Mouse (Mus musculus) spleen, postnatal 36 days (tissue): Measurements from ENCODE around the gene Slc16a10.

Source experiments
- DNase-seq, 2 experiments: peaks; one replicate each; pipeline ENCODE4 v3.0.0; 2022; ENCODE audit warnings: low spot score in 2 of 2, mixed read lengths in 1 of 2

The Slc16a10 gene

DNA sequence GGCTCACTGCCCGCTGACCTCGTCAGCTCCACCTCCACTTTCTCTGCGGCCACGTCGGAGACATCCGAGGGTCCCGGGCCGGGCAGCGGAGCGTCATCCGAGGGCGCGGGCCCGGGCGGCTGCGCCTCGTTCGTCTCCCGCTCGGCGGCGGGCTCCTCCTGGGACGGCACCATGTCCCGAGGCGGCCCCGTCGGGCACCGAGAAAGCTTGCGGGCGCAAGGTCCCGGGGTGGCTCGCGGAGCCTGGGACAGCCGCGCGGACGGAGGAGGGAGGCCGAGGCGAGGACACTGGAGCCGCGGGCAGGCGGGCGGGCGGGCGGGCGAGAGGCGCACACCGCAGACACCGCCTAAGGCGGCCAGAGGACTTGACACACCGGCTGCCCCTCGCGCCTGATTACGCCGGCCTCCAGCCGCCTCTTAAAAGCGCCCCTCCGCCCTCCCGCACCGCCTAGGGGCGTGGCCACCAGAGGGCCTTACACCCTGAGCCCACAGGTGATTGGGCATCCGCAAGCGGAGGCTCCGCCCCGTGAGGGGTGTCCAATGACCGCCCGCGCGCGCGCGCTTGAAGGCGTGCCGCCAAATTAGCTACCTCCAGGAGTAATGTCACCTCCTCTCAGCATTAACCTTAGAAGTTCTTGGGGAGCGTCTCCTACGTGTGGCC lies at the start of gene Slc16a10:
Slc16a10 (minus strand) TSS at position 395 of the 660 bp plus-strand sequence.
- DNase-seq: peak; percentile 98 to 99

DNA sequence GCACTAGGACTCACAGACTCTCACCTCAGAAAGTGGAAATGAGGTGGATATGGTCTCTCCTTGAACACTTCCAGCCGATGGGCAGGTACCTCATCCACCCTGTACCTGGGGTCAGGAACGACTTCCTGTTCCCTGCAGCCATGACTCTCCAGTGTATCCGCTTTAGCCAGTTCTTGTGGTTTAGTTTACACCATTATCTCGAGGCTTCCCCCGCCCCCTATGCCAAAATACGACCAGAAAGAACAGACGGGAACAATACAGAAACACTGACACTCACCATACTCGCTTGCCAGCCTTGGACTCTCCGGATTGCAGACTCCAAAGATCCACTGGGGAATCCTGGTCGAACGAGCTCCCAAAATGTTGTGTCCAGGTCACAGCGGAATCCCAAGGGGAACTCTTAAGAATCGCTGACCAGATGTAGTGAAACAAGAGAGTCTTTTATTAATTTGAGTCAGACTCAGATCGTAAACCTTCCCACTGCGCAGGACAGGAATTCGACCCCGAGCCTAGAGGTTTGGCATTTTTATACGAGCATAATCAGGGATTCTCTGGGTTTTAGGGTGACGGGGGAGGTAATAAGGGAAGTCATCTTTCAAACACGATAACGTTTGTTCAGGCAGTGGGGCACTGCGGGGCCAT lies 49.4 kb upstream of the Slc16a10 start:
- no peak for DNase-seq

DNA sequence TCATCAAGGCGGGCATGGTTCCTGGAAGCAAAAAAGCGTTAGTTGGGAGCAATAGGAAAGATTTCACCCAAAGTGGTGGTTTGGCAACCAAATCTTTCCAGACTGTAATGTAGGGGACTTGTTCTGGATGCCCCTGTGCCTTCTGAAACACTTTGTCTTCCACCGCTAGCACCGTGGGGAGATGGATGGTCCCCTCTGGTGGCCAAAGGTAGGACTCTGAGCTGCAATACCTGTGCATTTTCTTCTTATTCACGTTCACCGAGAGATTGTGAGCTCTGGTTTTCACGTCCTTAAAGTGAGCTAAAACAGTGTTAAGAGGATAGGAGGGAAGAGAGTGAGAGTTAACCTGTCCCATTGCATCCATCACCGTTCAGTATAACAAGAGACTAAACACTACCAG lies 48.8 kb upstream of the Slc16a10 start:
- DNase-seq: no peak

DNA sequence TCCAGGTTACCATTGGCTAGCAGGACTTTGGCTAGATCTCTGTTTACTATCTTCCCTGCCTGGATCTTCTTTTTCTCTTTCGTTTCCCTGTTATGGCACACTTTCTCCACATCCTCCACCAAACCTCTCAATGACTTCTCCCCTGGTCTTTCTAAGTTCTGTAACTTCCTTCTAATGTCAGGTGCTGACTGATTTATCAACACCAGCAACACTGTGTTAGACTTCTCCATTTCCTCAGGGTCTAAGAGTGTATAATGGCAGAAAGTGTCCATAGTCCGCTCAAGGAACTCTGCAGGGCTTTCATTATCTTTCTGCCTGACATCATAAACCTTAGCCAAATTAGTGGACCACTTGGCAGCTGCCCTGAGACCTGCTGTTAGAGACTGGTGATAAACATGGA lies 47.6 kb upstream of the Slc16a10 start:
- no peak for DNase-seq

DNA sequence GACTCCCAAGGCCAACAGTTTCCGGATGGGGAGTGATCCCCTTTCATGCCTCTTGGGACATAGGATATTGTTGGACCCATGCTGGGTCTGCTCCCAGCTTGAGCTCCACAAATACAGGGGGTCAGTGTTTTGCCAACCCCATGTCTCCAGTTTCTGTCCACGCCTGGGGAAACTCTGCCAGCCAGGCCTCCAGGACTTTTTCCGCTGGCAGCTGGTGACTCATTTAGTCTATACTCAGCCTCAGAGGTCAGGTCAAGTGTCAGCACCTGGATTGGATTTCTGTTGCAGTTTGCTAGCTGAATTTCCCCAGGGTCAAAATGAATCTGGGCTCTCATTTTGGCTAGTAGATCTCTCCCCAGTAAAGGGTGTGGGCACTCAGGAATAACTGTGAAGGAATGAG lies 46.8 kb upstream of the Slc16a10 start:
- DNase-seq: no peak

DNA sequence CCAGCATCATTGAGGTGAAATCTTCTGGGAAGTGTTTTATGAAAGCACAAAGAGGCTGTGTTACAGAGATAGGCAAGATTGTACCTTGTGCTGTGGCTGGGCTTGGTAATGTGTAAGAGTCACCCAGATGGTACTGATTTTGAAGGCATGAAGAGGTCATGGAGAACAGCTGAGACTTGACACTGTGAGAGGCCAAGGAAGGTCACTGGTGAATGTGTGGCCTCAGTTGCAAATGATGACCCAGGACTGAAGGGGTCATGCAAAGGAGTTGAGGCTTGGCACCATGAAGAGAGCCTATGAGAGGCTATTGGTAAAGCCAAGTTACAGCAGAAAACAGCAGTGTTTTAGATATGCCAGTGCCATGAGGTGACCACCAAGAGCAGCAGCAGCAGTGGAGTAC lies 43.9 kb upstream of the Slc16a10 start:
- no peak for DNase-seq

DNA sequence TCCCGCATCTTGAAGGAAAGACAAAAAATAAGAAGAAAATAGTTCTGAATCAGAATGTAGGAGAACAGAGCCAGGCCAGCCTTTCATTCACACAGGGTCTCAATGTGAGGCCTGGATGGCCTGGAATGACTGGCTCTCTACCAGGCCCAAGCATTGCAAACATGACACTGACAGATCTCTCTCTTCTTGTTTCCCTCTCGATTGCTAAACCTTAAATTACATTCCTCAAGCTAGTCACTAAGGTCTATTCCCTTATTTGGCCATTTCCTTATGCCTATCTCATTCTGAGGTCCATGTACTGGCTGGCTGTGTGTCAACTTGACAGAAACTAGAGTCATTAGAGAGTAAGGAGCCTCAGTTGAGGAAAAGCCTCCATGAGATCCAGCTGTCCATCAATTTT lies 38.0 kb upstream of the Slc16a10 start:
- no peak for DNase-seq

DNA sequence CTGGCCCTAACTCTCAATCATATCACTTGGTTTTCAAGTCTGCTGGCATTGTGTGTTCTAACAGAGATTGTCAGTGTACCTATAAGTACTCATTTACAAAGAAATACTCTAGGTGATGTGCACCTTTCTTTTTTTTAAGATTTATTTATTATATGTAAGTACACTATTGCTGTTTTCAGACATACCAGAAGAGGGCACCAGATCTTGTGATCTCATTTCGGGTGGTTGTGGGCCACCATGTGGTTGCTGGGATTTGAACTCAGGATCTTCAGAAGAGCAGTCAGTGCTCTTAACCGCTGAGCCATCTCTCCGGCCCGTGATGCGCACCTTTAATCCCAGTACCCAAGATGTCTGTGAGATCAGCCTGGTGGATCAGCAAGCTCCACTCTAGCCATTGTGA lies 37.1 kb upstream of the Slc16a10 start:
- no peak for DNase-seq

DNA sequence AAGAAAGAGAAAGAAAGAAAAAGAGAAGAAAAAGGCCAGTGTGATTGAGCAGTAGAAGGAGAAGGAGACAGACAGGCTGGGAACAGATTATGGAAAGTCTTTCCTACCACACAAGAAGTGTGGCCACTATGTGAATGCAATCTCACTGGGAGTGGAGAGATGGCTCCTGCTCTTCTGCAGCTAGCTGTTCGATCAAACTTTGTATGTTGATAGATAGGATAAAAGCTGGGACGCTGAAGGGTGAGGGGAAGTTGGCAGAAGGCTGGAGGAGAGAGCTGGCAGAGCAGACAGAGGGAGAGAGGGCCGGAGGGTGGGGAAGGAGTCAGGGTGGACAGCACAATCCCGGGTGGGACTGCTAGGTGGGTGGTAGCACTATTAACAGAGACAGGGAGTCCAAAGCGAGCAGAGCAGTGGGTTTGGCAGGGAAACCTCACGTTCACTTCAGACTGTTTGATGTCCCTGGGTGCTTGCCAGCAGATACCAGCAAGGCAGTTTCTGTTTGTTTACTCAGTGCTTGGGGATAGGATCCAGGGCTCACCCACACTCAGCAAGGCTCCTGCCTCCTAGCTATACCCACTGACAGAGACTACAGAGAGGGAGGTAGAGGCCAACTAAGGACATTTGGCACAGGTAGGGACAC lies 35.4 kb upstream of the Slc16a10 start:
- DNase-seq: peak; percentile 19 to 29

DNA sequence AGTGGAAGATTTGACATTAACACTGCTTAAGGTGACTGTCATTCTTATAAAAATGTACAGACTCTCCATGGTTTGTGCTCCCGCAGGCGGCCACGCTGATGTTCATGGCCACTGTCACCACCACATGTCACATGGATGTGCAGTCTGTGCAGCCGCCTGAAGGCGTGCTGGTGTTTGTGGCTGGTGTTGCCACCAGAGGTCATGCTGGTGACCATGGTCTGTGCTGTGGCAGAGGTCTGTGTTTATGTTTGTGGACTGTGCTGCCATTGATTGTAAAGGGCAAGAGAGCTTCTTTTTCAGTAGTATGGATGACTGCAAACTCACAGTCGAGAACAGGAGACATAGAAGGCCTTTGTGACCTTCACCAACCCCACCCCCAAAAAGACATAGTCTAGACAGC lies 30.1 kb upstream of the Slc16a10 start:
- no peak for DNase-seq

DNA sequence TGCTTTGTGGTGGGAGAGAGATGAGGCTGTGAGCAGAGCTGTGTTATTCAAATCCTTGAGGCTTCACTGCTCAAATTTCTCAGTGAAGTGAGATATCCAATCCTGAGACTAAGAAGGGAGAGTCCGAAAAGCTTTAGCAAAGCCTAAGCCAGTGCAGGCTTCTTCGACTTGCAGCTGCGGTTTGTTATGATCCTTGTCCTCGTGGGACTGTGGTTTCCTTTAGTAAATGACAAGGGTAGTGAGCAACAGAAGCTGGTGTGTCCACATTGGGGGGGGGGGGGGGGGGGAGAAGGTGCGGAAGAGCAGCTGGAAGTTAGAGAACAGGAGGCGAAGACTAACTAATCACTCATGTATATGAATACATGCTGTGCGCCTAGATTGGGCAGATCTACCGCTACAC lies 29.2 kb upstream of the Slc16a10 start:
- DNase-seq: no peak

DNA sequence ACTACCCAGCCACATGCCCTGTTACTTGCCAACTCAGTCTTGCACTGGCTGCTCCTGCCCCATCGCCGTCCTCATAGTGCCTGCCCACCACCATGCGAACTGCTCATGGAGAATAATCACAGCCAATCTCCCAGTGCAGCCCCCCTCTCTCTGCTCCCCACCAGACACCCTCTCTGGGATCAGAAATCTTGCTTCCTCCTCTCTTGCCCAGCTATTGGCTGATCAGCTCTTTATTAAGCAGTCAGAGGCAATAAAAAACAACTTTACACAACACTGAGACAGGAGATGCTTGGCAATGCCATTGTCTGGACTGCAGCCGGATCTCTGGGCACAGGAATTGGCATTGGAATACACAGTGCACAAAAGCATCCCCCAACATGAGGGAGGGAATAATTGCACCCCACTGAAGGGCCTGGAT lies 28.1 kb upstream of the Slc16a10 start:
- DNase-seq: no peak

DNA sequence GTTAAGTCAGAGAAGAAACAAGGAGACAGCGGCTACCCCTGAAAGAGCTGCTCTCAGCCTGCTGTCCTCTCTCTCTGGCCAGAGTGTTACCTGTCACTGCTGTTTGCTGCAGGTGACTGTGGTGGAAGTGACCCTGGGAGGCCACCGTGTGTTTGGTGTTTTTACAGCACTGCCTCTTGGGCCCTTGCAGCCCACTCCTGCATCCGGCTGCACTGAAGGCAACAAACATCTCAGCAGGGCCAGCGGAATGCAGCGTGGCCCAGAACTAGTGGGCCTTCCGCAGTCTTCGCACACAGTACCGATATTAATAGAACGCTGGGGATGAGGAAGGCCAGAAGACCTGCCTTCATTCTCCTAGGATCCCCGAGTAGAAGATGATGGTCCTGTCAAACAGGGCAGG lies 27.5 kb upstream of the Slc16a10 start:
- DNase-seq: no peak

DNA sequence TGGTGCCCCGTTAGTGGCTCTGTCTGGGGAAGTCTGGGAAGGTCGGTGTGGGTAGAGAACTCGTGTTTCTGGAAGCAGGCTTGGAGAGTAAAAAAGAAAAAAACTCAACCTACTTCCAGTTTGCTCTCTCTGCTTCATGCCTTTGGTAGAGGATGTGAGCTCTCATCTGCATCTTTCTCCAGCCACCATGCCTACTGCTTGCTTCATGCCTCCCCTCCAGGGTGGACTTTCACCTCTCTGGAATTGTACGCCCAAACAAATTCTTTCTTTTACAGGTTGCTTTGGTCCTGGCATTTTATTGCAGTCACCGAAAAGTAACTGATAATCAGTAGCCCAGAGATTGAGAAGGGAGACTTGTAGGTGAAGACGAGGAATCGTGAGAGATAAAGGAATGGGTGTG lies 27.0 kb upstream of the Slc16a10 start:
- DNase-seq: no peak

DNA sequence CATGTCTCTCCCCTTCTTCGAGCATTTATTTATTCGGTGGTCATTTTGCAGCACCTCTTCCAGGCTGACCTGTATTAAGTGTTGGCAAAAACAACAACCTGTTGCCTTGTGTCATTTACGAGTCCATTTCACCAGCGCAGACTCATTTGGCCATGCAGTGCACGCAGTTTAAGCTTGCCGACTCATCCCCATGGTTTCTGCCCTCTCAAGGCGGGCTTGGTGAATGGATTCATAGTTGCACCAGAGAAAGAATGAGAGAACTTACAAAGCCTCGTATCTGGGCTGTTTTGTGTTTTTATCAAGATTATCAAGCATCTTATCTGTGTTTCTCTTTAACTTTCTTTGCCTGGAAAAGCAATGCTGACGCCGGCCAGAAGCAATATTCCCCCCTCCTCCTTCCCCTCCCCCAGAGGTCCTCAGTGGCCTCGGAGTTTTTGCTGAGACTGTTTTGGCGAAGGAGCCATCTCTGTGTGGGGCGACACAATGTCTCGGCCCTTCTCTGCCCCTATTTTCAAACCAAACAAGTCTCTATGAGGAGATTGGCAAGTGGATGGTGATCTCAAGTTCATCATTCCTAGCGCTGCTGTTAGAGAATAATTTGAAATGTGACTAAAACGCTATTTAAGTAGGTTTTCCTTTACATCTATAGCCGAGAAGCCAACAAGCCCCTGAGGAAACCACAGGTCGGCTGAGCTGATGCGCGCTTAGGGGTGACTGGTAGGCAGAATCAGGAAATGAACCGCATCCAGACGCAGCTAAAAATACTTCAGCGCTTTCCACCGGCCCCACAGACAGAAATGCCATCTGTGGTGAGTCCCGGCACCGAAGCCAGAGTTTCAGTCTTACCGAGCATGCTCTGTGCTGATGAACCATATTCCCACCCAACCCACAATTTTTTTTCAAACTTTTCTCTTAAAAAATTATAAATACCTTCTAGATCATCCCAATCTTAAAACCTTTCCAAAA lies 22.6 kb upstream of the Slc16a10 start:
- peak; percentile 57 to 61 for DNase-seq

DNA sequence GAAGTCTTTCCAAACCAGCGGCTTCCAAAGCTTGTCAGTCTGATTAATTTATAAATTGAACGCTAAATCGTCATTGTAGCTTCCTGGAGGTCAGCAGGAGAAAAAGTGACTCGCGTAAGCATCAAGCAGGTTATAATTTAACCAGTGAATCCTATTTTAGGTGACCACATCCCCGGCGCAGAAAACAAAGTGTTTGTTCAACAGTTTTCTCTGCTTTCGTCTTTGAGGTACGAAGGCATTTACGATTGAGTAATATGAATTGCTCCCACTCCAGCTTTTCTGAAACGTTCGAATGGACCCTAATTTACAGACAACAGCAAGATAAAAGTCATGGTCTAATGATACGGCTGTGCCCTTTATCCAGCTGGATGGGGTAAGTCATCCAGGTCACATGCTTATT lies 21.9 kb upstream of the Slc16a10 start:
- no peak for DNase-seq

DNA sequence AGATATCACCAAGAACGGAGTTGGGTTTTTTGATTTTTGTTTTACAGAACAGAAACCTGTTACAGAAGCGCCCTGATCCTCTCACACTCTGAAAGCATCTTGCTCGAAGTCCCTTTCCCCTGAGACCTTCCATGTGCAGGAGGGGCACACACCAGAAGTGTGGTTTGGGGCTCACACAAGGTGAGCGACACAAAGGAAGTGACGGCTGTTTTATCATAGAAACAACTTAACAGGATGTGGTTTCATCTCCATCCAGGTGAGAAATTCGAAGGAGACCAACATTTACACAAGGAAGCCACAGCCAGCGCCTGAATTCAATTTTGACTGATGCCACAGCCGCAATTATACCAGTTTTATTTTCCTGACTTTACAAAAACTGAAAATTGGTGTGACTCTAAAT lies 21.3 kb upstream of the Slc16a10 start:
- peak; percentile 77 to 78 for DNase-seq

DNA sequence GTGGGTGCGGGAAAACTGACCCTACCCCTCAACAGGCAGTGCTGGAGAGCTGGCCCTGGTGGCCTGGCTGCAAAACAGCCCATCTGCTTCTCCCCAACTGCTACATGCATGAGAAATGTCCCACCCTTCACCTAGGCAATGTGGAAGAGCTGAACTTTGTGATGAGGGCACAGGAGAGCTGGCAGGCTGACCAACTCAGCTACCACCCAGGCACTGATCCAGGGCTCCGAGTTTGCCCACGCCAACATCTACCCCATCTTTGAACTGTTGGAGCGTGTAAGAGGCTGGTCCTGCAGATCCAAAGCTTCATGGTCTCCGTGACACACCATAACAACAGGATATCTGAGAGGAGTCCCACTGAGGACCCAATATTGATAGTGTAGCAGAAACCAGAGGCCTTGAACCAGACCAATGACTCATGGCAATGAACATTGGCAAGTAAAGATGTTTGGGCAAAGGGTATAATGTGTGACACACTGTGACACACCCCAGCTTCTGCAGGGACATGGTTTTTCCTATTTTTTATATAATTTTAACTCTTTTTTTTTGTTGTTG lies 19.7 kb upstream of the Slc16a10 start:
- DNase-seq: no peak

DNA sequence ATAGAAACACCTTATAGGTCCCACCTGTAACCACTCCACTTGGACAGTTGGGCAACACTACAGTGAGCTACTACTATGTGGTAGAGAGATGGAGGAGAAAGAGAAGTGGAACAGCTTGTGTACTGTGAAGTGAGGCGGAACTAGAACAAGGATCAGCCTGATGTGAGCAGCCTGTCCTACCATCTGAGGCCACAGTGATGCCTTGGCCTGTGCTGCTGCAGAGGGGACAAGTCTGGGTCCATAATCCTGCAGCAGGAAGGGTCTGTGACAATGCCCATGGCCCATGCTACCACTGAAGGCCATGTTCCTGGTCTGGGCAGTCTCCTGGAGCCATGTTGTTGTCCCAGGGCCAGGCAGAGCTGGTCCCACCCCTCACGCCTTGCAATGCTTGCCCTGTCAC lies 19.2 kb upstream of the Slc16a10 start:
- peak in 1 of 2 experiments; percentile 31 for DNase-seq

DNA sequence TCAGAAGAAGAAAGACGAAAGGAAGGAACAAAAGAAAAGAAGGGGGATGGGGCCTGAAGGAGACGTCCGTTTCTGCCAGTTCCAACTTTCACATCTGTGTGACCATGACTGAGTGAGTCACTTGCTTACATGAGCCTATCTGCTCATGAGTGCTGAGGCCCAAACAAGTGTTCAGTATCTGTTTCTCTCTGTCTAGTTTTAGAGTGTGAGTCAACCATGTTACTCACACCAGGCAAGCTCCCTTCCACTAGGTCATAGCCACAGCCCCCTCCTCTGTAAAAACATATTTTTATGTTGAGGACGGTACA lies 10.4 kb upstream of the Slc16a10 start:
- no peak for DNase-seq

DNA sequence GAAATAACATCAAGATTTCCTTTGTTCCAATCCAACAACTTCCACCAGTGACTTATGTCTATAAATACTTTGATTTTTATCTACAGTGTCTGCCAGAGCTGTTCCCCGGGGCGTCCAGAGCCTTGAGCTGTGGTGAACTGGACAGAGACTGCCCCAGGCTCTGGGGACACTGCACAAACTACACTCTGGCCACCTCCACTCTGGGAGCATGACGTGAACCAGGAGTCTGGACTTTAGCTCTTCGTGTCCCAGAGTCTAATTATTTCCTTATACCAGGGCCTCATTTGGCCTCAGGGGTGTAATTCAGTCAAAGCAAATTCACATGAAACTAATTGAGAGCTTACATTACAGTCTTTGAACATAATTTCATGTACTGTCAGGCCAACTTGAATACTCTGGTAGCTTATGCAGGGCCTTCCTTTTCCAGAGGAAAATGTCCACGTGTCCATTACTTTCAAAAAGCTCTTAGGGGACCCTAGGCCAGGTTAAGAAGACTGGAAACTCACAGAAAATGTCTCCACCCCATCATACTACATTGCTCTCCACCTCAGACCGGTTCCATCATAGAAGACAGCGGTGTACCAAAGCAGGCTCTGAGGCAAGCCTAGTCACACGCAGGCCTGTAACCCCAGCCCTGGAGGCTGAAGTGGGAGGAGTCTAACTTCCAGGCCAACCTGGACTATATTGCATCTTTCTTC lies 9.9 kb upstream of the Slc16a10 start:
- DNase-seq: no peak
